Mouse (Mus musculus) limb, embryonic 11.5 days (tissue): Measurements from ENCODE around the gene Nfe2. TPM values are rescaled to one million over a fixed set of nuclear protein-coding genes. Genes with fewer than 3 reads are reported as not detected.
"Not testable (repeated sequence)": the region's sequence is repeated elsewhere in the genome, so short reads cannot be mapped to it uniquely, and the experiment has no call there.

ENCODE experiments used
- ATAC-seq: fragments of 200-750 bp; cut with Nextera tagmentation; 2 replicates; pipeline ENCODE4 v1.8.0; 2017; ENCODE audit warnings: low read depth; ENCODE audit not compliant: insufficient number of reproducible peaks, low FRiP score, low TSS enrichment
- DNase-seq: peaks from one replicate; pipeline ENCODE4 v3.0.0-alpha.2; 2015; ENCODE audit warnings: low spot score
- H3K27ac ChIP-seq: fragments of 300-500 bp; sonication (generic); replicated peaks from 2 replicates; pipeline ENCODE4 v1.5.1; 2014; ENCODE audit warnings: low read depth, mild to moderate bottlenecking, low read length
- H3K27me3 ChIP-seq: fragments of 300-500 bp; sonication (generic); 2 replicates; pipeline ENCODE4 v1.6.1; 2014; ENCODE audit warnings: mild to moderate bottlenecking, low read length, mixed read lengths; ENCODE audit not compliant: control insufficient read depth, insufficient read depth
- H3K36me3 ChIP-seq: fragments of 300-500 bp; sonication (generic); 2 replicates; pipeline ENCODE4 v1.6.1; 2014; ENCODE audit warnings: mild to moderate bottlenecking, low read length, moderate library complexity, mixed read lengths; ENCODE audit not compliant: control insufficient read depth, insufficient read depth
- H3K4me1 ChIP-seq: fragments of 300-500 bp; sonication (generic); 2 replicates; pipeline ENCODE4 v1.6.1; 2014; ENCODE audit warnings: low read length, mixed read lengths; ENCODE audit not compliant: control insufficient read depth, insufficient read depth
- H3K4me2 ChIP-seq: fragments of 300-500 bp; sonication (generic); 2 replicates; pipeline ENCODE4 v1.6.1; 2014; ENCODE audit warnings: low read depth, mild to moderate bottlenecking, moderate library complexity; ENCODE audit not compliant: severe bottlenecking
- H3K4me3 ChIP-seq: fragments of 300-500 bp; sonication (generic); 2 replicates; pipeline ENCODE4 v1.5.1; 2014; ENCODE audit warnings: low read depth, low read length
- H3K9ac ChIP-seq: fragments of 300-500 bp; sonication (generic); 2 replicates; pipeline ENCODE4 v1.6.1; 2014; ENCODE audit warnings: mild to moderate bottlenecking, low read length
- H3K9me3 ChIP-seq: fragments of 300-500 bp; sonication (generic); 2 replicates; pipeline ENCODE4 v1.6.1; 2016; ENCODE audit warnings: low read length; ENCODE audit not compliant: control insufficient read depth
- WGBS: fragments of 180-500 bp; shearing (Covaris S2); extraction: QIAGEN DNeasy Blood & Tissue Kit; methylation state at CpG from one replicate; pipeline ENCODE4 v1.1.7; 2014; 5-methylcytosine and 5-hydroxymethylcytosine counted together
- polyA plus RNA-seq: library from polyadenylated mRNA; unstranded; fragments of >200 nt; fragmentation: Nextera tagmentation; extraction: Ambion mirVana; gene quantifications from 2 replicates; pipeline ENCODE4 v1.2.1, GENCODE M21; 2014

Nfe2 gene
- polyA plus RNA-seq, 1 experiment from 2014 or later, result 7.7 TPM

DNA sequence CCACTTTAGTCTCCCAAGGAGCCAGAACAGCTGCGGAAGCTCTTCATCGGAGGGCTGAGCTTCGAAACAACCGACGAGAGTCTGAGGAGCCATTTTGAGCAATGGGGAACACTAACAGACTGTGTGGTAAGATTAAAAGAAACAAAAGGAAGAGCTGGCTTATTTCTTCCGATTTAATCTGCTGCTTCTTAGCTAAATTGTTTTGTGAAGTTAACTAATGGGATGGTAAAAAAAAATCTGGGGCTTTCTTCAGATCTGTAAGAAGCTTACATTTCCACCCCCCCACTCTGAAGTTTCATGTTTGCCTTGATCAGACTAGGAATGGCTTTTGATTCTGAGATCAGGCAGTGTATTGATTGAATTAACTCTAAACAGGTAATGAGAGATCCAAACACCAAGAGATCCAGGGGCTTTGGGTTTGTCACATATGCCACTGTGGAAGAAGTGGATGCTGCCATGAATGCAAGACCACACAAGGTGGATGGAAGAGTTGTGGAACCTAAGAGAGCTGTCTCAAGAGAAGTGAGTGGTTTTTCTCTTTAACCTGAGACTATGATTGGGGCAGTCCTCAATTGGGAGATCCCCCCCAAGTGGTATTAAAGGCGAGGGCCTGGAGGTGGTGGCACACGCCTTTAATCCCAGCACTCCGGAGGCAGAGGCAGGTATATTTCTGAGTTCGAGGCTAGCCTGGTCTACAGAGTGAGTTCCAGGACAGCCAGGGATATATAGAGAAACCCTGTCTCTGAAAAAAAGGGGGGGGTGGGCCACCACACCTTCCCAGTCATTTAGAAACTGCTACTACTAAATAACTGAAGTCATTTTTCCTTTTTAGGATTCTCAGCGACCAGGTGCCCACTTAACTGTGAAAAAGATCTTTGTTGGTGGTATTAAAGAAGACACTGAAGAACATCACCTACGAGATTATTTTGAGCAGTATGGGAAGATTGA, 16.9 kb downstream of the Nfe2 start:
- peak overlapping the region; percentile 86 for H3K4me2 ChIP-seq
- not testable (repeated sequence) for H3K9me3 ChIP-seq, ATAC-seq, DNase-seq, H3K27me3 ChIP-seq
- H3K27ac ChIP-seq, result peak overlapping the region; percentile 85
- peak overlapping the region; percentile 86 for H3K9ac ChIP-seq
- H3K4me3 ChIP-seq, result peak overlapping the region; percentile 58
- WGBS, result 9% methylated on average over 12 of the region's 12 CpGs
- peaks cover 11% of the 10 kb centered on the region for H3K4me1 ChIP-seq
- peaks cover 24% of the 10 kb centered on the region for H3K36me3 ChIP-seq

DNA sequence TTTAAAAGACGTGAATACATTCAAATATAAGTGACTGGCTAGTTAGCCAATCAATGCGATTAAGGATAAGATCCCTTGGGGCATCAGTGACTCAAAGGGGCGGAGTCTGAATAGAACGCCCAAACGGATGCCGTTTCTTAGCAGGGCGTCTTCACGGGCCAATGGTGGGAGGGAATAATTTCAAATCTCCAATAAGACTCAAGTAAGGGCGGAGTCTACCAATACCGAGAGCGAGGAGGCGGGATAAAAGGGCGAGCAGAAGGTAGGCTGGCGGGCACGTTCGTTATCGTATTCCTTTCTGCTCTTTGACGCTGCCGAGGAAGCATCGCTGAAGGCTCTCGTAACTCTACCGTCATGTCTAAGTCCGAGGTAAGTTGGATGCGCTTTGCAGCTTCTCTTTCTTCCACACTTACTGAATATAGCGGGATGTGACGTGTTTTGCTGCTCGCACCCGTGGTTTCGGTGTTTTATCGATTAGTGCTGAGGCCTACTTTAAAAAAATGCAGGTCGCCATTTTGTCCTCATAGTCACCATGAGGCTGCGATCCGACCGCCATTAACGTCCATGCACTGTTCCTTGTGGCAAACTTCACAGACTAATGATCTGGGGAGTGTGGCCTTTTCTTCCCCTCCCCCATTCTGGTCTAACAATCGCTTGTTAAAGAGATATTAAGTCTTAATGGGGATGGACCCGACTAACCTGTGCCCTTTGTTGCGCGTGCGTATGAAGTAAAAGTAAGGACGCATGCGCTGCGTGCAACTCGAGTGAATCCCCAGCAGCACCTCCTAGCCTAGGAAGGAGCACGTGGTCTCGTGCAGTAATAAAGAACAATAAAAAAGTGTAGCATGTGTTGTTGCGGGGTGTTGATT, 17.8 kb downstream of the Nfe2 start, which contains the start of gene Hnrnpa1:
Hnrnpa1 (plus strand) TSS at position 273 of the 869 bp plus-strand sequence.
- Histone ChIP-seq H3K4me2 (peak within 1 kb of the TSS; percentile 86), H3K36me3 (peaks cover 17% of the 10 kb centered on the region), H3K27me3 (no peaks in the 10 kb centered on the region), H3K4me3 (peak within 1 kb of the TSS; percentile 58), H3K4me1 (peaks cover 11% of the 10 kb centered on the region), H3K9ac (peak within 1 kb of the TSS; percentile 86), H3K27ac (peak within 1 kb of the TSS; percentile 85), H3K9me3 (no peaks in the 10 kb centered on the region)
- ATAC-seq (peak; percentile 92), DNase-seq (peak; percentile 91)
- WGBS, result under 1% methylated on average over 47 of the region's 47 CpGs

DNA sequence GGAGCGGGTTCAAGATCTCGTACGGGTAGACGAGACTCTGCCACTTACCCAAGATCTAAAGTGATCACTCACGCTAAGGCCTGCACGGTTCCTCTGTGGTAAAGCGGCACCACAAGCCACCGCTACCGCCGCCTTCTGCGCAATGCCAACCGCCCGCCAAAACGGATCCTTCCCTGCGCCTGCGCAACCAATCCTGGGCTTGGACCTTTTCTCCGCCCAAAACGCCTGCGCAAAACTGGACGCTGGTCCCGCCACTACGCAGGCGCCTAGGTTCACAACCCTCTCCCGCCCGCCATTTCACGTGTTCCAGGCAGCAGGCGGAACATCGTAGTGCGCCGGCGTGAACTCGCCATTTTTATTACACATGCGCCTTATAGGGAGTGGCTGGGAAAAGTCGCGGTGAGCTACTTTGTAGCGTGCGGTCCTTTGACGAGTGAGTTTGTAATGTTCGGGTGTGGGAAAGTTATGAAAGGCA, 18.5 kb downstream of the Nfe2 start, which contains the start of gene Cbx5:
Cbx5 (minus strand) TSS at position 132 of the 475 bp plus-strand sequence.
- WGBS, result under 1% methylated on average over 39 of the region's 39 CpGs
- H3K36me3 ChIP-seq, result peaks cover 17% of the 10 kb centered on the region
- H3K27me3 ChIP-seq, result no peaks in the 10 kb centered on the region
- peak within 1 kb of the TSS; percentile 86 for H3K4me2 ChIP-seq
- peak within 1 kb of the TSS; percentile 86 for H3K9ac ChIP-seq
- DNase-seq, result peak; percentile 96
- H3K9me3 ChIP-seq, result no peaks in the 10 kb centered on the region
- peak within 1 kb of the TSS; percentile 58 for H3K4me3 ChIP-seq
- ATAC-seq, result peak; percentile 90
- H3K4me1 ChIP-seq, result peaks cover 11% of the 10 kb centered on the region
- peak within 1 kb of the TSS; percentile 85 for H3K27ac ChIP-seq

DNA sequence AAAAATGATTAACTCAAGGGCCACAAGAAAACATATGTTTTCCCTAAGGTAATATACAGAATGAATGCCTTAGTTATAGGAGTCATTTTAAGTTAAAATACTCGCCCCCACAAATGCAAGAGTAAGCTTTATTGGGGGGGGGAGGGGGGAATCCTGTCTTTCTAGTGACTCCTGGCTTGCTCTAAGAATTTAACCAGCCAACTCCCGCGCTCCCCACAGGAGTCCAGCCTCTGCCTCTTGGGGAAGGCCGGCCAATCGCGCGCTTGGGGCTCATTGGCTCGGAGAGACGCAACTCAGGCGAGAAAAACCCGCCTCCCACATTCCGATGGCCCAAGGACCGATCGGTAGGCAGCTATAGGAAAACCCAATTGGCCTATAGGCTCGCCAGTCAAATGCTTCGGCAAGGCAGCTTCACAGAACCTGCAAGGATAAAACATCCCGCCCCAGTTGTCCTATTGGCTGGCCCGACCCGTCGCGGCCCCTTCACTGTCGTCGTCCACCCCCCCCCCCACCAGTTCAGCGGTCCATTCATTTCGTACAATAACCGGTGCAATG, 19.0 kb downstream of the Nfe2 start:
- peaks cover 17% of the 10 kb centered on the region for H3K36me3 ChIP-seq
- under 1% methylated on average over 26 of the region's 26 CpGs for WGBS
- H3K27me3 ChIP-seq, result no peaks in the 10 kb centered on the region
- H3K4me2 ChIP-seq, result peak overlapping the region; percentile 44
- H3K27ac ChIP-seq, result peak overlapping the region; percentile 85
- H3K4me3 ChIP-seq, result peak overlapping the region; percentile 58
- peak overlapping the region; percentile 86 for H3K9ac ChIP-seq
- ATAC-seq, result peak; percentile 88
- DNase-seq, result peak; percentile 96
- no peaks in the 10 kb centered on the region for H3K9me3 ChIP-seq
- H3K4me1 ChIP-seq, result peaks cover 11% of the 10 kb centered on the region

DNA sequence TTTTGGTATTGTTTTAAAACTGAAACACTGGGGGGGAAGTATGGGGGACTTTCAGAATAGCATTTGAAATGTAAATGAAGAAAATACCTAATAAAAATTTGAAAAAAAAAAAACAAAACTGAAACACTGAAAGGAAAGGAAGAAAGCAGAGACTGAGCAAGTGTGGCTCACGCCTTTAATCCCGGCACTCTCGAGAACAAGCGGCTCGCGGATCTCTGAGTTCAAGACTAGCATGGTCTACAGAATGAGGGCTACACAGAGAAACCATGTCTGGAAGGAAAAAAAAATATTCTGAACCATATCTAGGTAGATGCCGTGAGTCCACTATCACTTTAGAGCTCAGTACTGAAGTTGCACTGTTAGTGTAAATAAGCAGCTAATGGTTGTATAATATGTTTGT, 20.9 kb downstream of the Nfe2 start:
- no peaks in the 10 kb centered on the region for H3K27me3 ChIP-seq
- no peak overlapping the region for H3K4me2 ChIP-seq
- H3K4me3 ChIP-seq, result no peak overlapping the region
- H3K4me1 ChIP-seq, result peaks cover 3% of the 10 kb centered on the region
- H3K9me3 ChIP-seq, result no peaks in the 10 kb centered on the region
- DNase-seq (no peak), ATAC-seq (no peak)
- H3K9ac ChIP-seq, result no peak overlapping the region
- 94% methylated on average over 7 of the region's 7 CpGs for WGBS
- H3K27ac ChIP-seq, result no peak overlapping the region
- H3K36me3 ChIP-seq, result peaks cover 6% of the 10 kb centered on the region; the same call in 1 of the 2 replicates

DNA sequence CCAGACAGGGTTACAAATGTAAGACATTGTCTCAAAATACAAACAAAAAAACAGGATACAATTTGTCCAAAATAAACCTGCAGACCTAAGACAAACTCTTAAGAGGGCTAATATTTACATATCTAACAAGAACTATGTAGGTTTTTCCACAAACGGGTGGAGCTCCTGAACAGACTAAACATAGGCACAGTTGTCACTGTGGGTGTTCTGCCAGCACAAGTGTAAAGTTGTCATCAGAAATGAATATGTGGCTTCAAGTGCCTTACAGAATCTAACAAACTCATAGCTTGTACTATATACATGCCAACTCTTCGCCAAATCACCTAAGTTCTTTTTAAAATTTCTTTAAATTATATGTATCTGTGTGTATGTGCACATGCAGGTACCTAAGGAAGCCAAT, 25.1 kb downstream of the Nfe2 start:
- WGBS, result 90% methylated on average over 2 of the region's 2 CpGs
- ATAC-seq, result no peak
- H3K4me2 ChIP-seq, result no peak overlapping the region
- H3K9ac ChIP-seq, result no peak overlapping the region
- DNase-seq, result no peak
- no peak overlapping the region for H3K4me3 ChIP-seq
- H3K27ac ChIP-seq, result no peak overlapping the region
- no peaks in the 10 kb centered on the region for H3K27me3 ChIP-seq
- peaks cover 4% of the 10 kb centered on the region; the same call in 1 of the 2 replicates for H3K36me3 ChIP-seq
- no peaks in the 10 kb centered on the region for H3K9me3 ChIP-seq
- 0 out of 2 replicates have a peak, but pooled peaks cover 2% of the 10 kb centered on the region for H3K4me1 ChIP-seq

DNA sequence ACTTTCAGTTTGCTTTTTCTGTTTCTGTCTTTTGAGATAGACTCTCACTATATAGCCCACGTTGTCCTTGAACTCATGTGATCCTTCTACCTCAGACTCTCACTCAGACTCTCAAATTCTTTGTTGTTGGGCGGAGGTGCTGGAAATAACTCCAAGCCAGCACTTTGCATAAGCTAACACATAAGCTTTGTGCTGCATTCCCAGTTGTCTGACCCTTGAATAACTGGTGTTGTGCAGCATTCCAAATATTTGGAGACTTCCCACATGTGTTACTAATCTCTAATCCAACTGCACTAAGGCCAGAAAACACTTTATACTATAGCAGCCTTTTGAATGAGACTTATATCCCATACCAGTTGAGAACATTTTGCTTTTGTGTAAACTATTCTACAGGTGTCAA, 29.3 kb downstream of the Nfe2 start:
- WGBS, result 80% methylated on average over 2 of the region's 2 CpGs

DNA sequence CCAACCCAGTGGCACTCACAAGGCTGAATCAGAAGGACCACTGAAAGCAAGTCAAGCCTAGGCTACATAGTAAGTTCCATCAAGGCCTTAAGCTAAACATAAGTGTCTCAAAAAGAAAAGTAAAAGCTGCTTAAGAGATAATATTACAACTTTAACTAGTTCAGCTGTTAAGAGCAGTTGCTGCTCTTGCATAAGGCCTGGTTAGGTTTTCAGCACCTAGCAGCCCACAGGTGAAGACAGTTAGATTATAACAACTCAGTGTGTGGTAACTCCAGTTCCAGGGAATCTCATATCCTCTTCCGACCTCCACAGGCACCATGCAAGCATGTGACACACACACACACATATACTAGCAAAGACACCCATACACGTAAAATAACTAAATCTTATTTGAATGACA, 30.6 kb downstream of the Nfe2 start:
- Histone ChIP-seq H3K36me3 (no peaks in the 10 kb centered on the region), H3K4me1 (no peaks in the 10 kb centered on the region), H3K4me3 (no peak overlapping the region), H3K4me2 (no peak overlapping the region), H3K27ac (no peak overlapping the region), H3K9me3 (no peaks in the 10 kb centered on the region), H3K9ac (no peak overlapping the region), H3K27me3 (no peaks in the 10 kb centered on the region)
- ATAC-seq, result no peak
- WGBS, result 92% methylated on average over 2 of the region's 2 CpGs
- DNase-seq, result no peak

More for the DNA sequence above, 29.3 kb downstream of the Nfe2 start:
- Histone ChIP-seq H3K27me3 (no peaks in the 10 kb centered on the region), H3K9me3 (no peaks in the 10 kb centered on the region), H3K4me1 (no peaks in the 10 kb centered on the region), H3K27ac (no peak overlapping the region), H3K9ac (no peak overlapping the region), H3K36me3 (no peaks in the 10 kb centered on the region), H3K4me3 (no peak overlapping the region), H3K4me2 (no peak overlapping the region)
- DNase-seq (no peak), ATAC-seq (no peak)
